ENCODE assay signal across 28 mouse cellular contexts in genomic region chr4:25473026-25473425, GRCm38 (mm10).
"Had no signal": no experiment of that assay in that cellular context is flagged by ENCODE, and none has a peak within 500 bp of the region (broad histone marks: within the 10 kb centered on the region; RNA-seq: fewer than 3 reads in every experiment).

No protein-coding gene starts in this region.

- DNase-seq: cerebellum, adult 18-20 months; cerebellum, adult 2 months; cerebellum, adult 8-10 months; cerebellum, adult 9-10 months; cerebellum, adult 9-11 months; cerebellum, postnatal 10 days; cerebellum, postnatal 14 days; cerebellum, postnatal 25 days; cerebellum, postnatal 36 days; embryo, embryonic 11 days; forebrain, postnatal 0 days; gastrocnemius, adult 2 months; gastrocnemius, postnatal 10 days; gastrocnemius, postnatal 14 days; gastrocnemius, postnatal 25 days; gastrocnemius, postnatal 36 days; heart, adult 11 months had no signal

- H3K9ac ChIP-seq: embryonic facial prominence, embryonic 12.5 days; embryonic facial prominence, embryonic 13.5 days; embryonic facial prominence, embryonic 15.5 days; forebrain, embryonic 12.5 days; forebrain, embryonic 13.5 days; forebrain, embryonic 15.5 days; forebrain, postnatal 0 days had no signal

- H3K27ac ChIP-seq: embryonic facial prominence, embryonic 10.5 days; embryonic facial prominence, embryonic 12.5 days; embryonic facial prominence, embryonic 13.5 days; embryonic facial prominence, embryonic 15.5 days; forebrain, embryonic 10.5 days; forebrain, embryonic 12.5 days; forebrain, embryonic 13.5 days; forebrain, embryonic 15.5 days; gastrocnemius, adult 2 months had no signal

- H3K27me3 ChIP-seq: embryonic facial prominence, embryonic 12.5 days; embryonic facial prominence, embryonic 13.5 days; embryonic facial prominence, embryonic 15.5 days; forebrain, embryonic 12.5 days; forebrain, embryonic 13.5 days; forebrain, embryonic 15.5 days had no signal

- H3K4me1 ChIP-seq: embryonic facial prominence, embryonic 10.5 days; embryonic facial prominence, embryonic 12.5 days; embryonic facial prominence, embryonic 13.5 days; embryonic facial prominence, embryonic 15.5 days; forebrain, embryonic 12.5 days; forebrain, embryonic 13.5 days; forebrain, embryonic 15.5 days had no signal

- H3K4me3 ChIP-seq: embryonic facial prominence, embryonic 10.5 days; embryonic facial prominence, embryonic 12.5 days; embryonic facial prominence, embryonic 13.5 days; embryonic facial prominence, embryonic 15.5 days; erythroblast, embryonic 14.5 days; forebrain, embryonic 10.5 days; forebrain, embryonic 12.5 days; forebrain, embryonic 13.5 days; forebrain, embryonic 15.5 days; gastrocnemius, adult 2 months had no signal

- H3K36me3 ChIP-seq: embryonic facial prominence, embryonic 10.5 days; embryonic facial prominence, embryonic 12.5 days; embryonic facial prominence, embryonic 13.5 days; embryonic facial prominence, embryonic 15.5 days; forebrain, embryonic 10.5 days; forebrain, embryonic 12.5 days; forebrain, embryonic 15.5 days had no signal

- H3K9me3 ChIP-seq: embryonic facial prominence, embryonic 10.5 days; embryonic facial prominence, embryonic 12.5 days; embryonic facial prominence, embryonic 13.5 days; embryonic facial prominence, embryonic 15.5 days; forebrain, embryonic 10.5 days; forebrain, embryonic 12.5 days; forebrain, embryonic 13.5 days; forebrain, embryonic 15.5 days had no signal

- ATAC-seq: forebrain, embryonic 13.5 days; forebrain, embryonic 14.5 days; forebrain, embryonic 15.5 days; forebrain, embryonic 16.5 days; forebrain, postnatal 0 days had no signal

- H3K4me2 ChIP-seq: embryonic facial prominence, embryonic 12.5 days; embryonic facial prominence, embryonic 13.5 days; embryonic facial prominence, embryonic 15.5 days; forebrain, embryonic 12.5 days; forebrain, embryonic 13.5 days; forebrain, embryonic 15.5 days had no signal
